Mouse (Mus musculus): Measurements from ENCODE around the gene Ggcx.

GRCm38 (mm10) chr6:72476836-72477235, 62.7 kb downstream of the Ggcx start:
- TF ChIP-seq POLR2A (IDR thresholded peaks at IDR 0.05; ENCODE audit: borderline replicate concordance, extremely low read depth, insufficient read depth, insufficient read length, poor library complexity, severe bottlenecking) = no peak
- no peak for TF ChIP-seq CTCF (IDR thresholded peaks at IDR 0.05; ENCODE audit: borderline replicate concordance, extremely low read depth, insufficient read depth, insufficient read length)
